38 mouse cellular contexts compared by ENCODE assay signal in the genomic region with DNA sequence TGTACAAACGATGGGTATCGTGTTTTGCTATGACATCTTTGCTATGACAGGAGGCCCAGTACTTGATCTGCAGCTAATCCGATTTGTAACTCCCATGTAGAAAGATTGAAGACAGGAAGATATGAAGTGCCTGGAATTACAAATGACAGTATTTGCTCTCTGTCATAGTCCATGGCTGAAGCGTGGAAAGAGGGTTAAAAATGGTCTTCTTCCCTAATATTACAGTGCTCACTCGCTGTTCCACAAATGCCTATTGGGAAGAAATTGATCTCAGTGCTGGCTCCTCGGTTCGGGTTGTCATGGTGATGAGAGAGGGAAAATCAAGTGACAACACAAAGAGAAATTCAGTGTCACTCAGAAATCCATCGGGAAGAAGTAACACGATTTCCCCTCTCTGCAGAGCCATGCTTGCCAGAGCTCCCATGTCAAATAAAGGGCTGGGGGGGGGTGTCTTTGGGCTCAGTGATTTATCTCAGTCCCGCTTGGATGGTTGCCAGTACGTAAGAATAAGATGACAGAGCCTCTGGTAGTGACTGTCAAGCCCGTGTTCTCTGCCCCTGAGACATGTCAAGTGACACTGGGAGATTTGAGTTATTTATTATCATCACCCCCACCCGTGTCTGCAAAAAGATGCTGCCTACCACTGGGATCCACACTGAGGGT. TPM values are rescaled to one million over a fixed set of nuclear protein-coding genes. Genes with fewer than 3 reads are reported as not detected.
DNase-seq lines count a peak whose midpoint lies in the region; ATAC-seq lines count a peak whose summit lies in the region.
"Had no signal": no experiment of that assay in that cellular context is flagged by ENCODE, and none has a peak within 500 bp of the region (broad histone marks: within the 10 kb centered on the region; RNA-seq: fewer than 3 reads in every experiment).

No protein-coding gene starts in this region.

- H3K4me2 ChIP-seq in forebrain, embryonic 16.5 days (ENCODE audit: low read length) = no peak overlapping the region
- no peak overlapping the region for H3K4me2 ChIP-seq in forebrain, embryonic 15.5 days (replicated peaks)
- no peak overlapping the region for H3K4me2 ChIP-seq in midbrain, embryonic 13.5 days (replicated peaks)
- no peak overlapping the region for H3K4me2 ChIP-seq in hindbrain, embryonic 14.5 days (replicated peaks)
- H3K4me2 ChIP-seq in midbrain, embryonic 16.5 days (ENCODE audit: low read length) = no peak overlapping the region
- H3K4me2 ChIP-seq: embryonic facial prominence, embryonic 12.5 days; limb, embryonic 12.5 days; liver, embryonic 15.5 days; lung, embryonic 15.5 days; neural tube, embryonic 15.5 days had no signal

- ATAC-seq in forebrain, embryonic 16.5 days = peak; percentile 54
- ATAC-seq in forebrain, embryonic 15.5 days (replicated peaks) = no peak
- peak; percentile 53; the same call in 1 of the 2 replicates for ATAC-seq in midbrain, embryonic 13.5 days
- ATAC-seq in hindbrain, embryonic 14.5 days (ENCODE audit: low FRiP score) = peak; percentile 51; the same call in 1 of the 2 replicates
- peak; percentile 80 for ATAC-seq in midbrain, embryonic 16.5 days
- ATAC-seq: intestine, postnatal 0 days; Patski had no signal

- H3K4me3 ChIP-seq in forebrain, embryonic 16.5 days (replicated peaks; ENCODE audit: low read length) = no peak overlapping the region
- H3K4me3 ChIP-seq in forebrain, embryonic 15.5 days = no peak overlapping the region
- no peak overlapping the region for H3K4me3 ChIP-seq in midbrain, embryonic 13.5 days (replicated peaks)
- no peak overlapping the region for H3K4me3 ChIP-seq in midbrain, embryonic 10.5 days
- no peak overlapping the region for H3K4me3 ChIP-seq in hindbrain, embryonic 14.5 days (replicated peaks; ENCODE audit: low read length)
- H3K4me3 ChIP-seq in midbrain, embryonic 16.5 days (ENCODE audit: low read depth, low read length) = no peak overlapping the region
- H3K4me3 ChIP-seq: embryonic facial prominence, embryonic 12.5 days; left cerebral cortex, adult 2 months; limb, embryonic 12.5 days; liver, embryonic 15.5 days; lung, embryonic 15.5 days; neural tube, embryonic 15.5 days had no signal

- 58% methylated on average over 13 of the region's 13 CpGs for WGBS in forebrain, embryonic 16.5 days
- WGBS in forebrain, embryonic 15.5 days = 70% methylated on average over 13 of the region's 13 CpGs
- WGBS in midbrain, embryonic 13.5 days = 64% methylated on average over 13 of the region's 13 CpGs
- WGBS in midbrain, embryonic 10.5 days = 81% methylated on average over 13 of the region's 13 CpGs
- WGBS in hindbrain, embryonic 14.5 days = 57% methylated on average over 13 of the region's 13 CpGs
- WGBS in midbrain, embryonic 16.5 days = 45% methylated on average over 13 of the region's 13 CpGs

- no peak overlapping the region for H3K27ac ChIP-seq in forebrain, embryonic 16.5 days (ENCODE audit: low read length)
- no peak overlapping the region for H3K27ac ChIP-seq in forebrain, embryonic 15.5 days (replicated peaks)
- H3K27ac ChIP-seq in midbrain, embryonic 13.5 days = no peak overlapping the region
- H3K27ac ChIP-seq in midbrain, embryonic 10.5 days (replicated peaks) = no peak overlapping the region
- no peak overlapping the region for H3K27ac ChIP-seq in hindbrain, embryonic 14.5 days
- H3K27ac ChIP-seq in midbrain, embryonic 16.5 days (ENCODE audit: low read length) = peak overlapping the region; percentile 33
- H3K27ac ChIP-seq: embryonic facial prominence, embryonic 12.5 days; left cerebral cortex, adult 2 months; limb, embryonic 12.5 days; liver, embryonic 15.5 days; lung, embryonic 15.5 days; macrophage; neural tube, embryonic 15.5 days; stomach, postnatal 0 days had no signal

- no peaks in the 10 kb centered on the region for H3K36me3 ChIP-seq in forebrain, embryonic 16.5 days (ENCODE audit: control insufficient read depth, insufficient read depth)
- no peaks in the 10 kb centered on the region for H3K36me3 ChIP-seq in forebrain, embryonic 15.5 days
- H3K36me3 ChIP-seq in midbrain, embryonic 13.5 days = no peaks in the 10 kb centered on the region
- H3K36me3 ChIP-seq in midbrain, embryonic 10.5 days = no peaks in the 10 kb centered on the region
- no peaks in the 10 kb centered on the region for H3K36me3 ChIP-seq in hindbrain, embryonic 14.5 days (replicated peaks; ENCODE audit: control insufficient read depth, insufficient read depth)
- H3K36me3 ChIP-seq in midbrain, embryonic 16.5 days (ENCODE audit: control insufficient read depth, insufficient read depth, low read length) = no peaks in the 10 kb centered on the region
- H3K36me3 ChIP-seq: embryonic facial prominence, embryonic 12.5 days; limb, embryonic 12.5 days; liver, embryonic 15.5 days; lung, embryonic 15.5 days; neural tube, embryonic 15.5 days had no signal

- H3K4me1 ChIP-seq in forebrain, embryonic 16.5 days (replicated peaks; ENCODE audit: control insufficient read depth, insufficient read depth, low read length) = no peaks in the 10 kb centered on the region
- no peaks in the 10 kb centered on the region for H3K4me1 ChIP-seq in forebrain, embryonic 15.5 days
- H3K4me1 ChIP-seq in midbrain, embryonic 13.5 days (replicated peaks) = 0 out of 2 replicates have a peak, but pooled peaks cover 3% of the 10 kb centered on the region
- H3K4me1 ChIP-seq in midbrain, embryonic 10.5 days = no peaks in the 10 kb centered on the region
- H3K4me1 ChIP-seq in hindbrain, embryonic 14.5 days (replicated peaks; ENCODE audit: control insufficient read depth, insufficient read depth, low read length) = 0 out of 2 replicates have a peak, but pooled peaks cover 4% of the 10 kb centered on the region
- 0 out of 2 replicates have a peak, but pooled peaks cover 5% of the 10 kb centered on the region for H3K4me1 ChIP-seq in midbrain, embryonic 16.5 days (ENCODE audit: control insufficient read depth, insufficient read depth, low read length)
- H3K4me1 ChIP-seq: embryonic facial prominence, embryonic 12.5 days; limb, embryonic 12.5 days; liver, embryonic 15.5 days; neural tube, embryonic 15.5 days had no signal

- H3K9me3 ChIP-seq in forebrain, embryonic 16.5 days (ENCODE audit: control insufficient read depth, low read length) = no peaks in the 10 kb centered on the region
- no peaks in the 10 kb centered on the region for H3K9me3 ChIP-seq in forebrain, embryonic 15.5 days
- H3K9me3 ChIP-seq in midbrain, embryonic 13.5 days = no peaks in the 10 kb centered on the region
- no peaks in the 10 kb centered on the region for H3K9me3 ChIP-seq in midbrain, embryonic 10.5 days (replicated peaks)
- no peaks in the 10 kb centered on the region for H3K9me3 ChIP-seq in hindbrain, embryonic 14.5 days (ENCODE audit: control insufficient read depth, low read length)
- H3K9me3 ChIP-seq in midbrain, embryonic 16.5 days (replicated peaks; ENCODE audit: control insufficient read depth, low read length, poor library complexity, severe bottlenecking) = no peaks in the 10 kb centered on the region
- H3K9me3 ChIP-seq: embryonic facial prominence, embryonic 12.5 days; limb, embryonic 12.5 days; liver, embryonic 15.5 days; lung, embryonic 15.5 days; neural tube, embryonic 15.5 days had no signal

- no peak overlapping the region for H3K9ac ChIP-seq in forebrain, embryonic 16.5 days (replicated peaks; ENCODE audit: low read depth, low read length)
- no peak overlapping the region for H3K9ac ChIP-seq in forebrain, embryonic 15.5 days (replicated peaks)
- no peak overlapping the region for H3K9ac ChIP-seq in midbrain, embryonic 13.5 days (replicated peaks)
- no peak overlapping the region for H3K9ac ChIP-seq in hindbrain, embryonic 14.5 days
- no peak overlapping the region for H3K9ac ChIP-seq in midbrain, embryonic 16.5 days (ENCODE audit: low read depth, low read length)
- H3K9ac ChIP-seq: embryonic facial prominence, embryonic 12.5 days; limb, embryonic 12.5 days; liver, embryonic 15.5 days; lung, embryonic 15.5 days; neural tube, embryonic 15.5 days had no signal

- DNase-seq in midbrain, embryonic 10.5 days (ENCODE audit: low spot score) = no peak
- peak; percentile 26 for DNase-seq in hindbrain, embryonic 14.5 days (ENCODE audit: low spot score)
- no peak for DNase-seq in lung, postnatal 25 days (ENCODE audit: low spot score)
- DNase-seq in left cerebral cortex, adult 18-20 months (ENCODE audit: low spot score in 2 of 2) = no peak
- DNase-seq: adrenal gland, postnatal 10 days; cerebellum, adult 11-12 months; cerebellum, adult 9-11 months; embryo, embryonic 11 days; gastrocnemius, postnatal 10 days; heart, postnatal 14 days; kidney, postnatal 14 days; right cerebral cortex, postnatal 4 days; thymus, adult 18-20 months; thymus, postnatal 25 days had no signal

- no peaks in the 10 kb centered on the region for H3K27me3 ChIP-seq in forebrain, embryonic 16.5 days (replicated peaks; ENCODE audit: control insufficient read depth, insufficient read depth, low read length)
- H3K27me3 ChIP-seq in forebrain, embryonic 15.5 days = no peaks in the 10 kb centered on the region
- H3K27me3 ChIP-seq in midbrain, embryonic 13.5 days = peaks cover 15% of the 10 kb centered on the region
- peaks cover 80% of the 10 kb centered on the region for H3K27me3 ChIP-seq in midbrain, embryonic 10.5 days (ENCODE audit: low read depth, poor library complexity, severe bottlenecking)
- H3K27me3 ChIP-seq in hindbrain, embryonic 14.5 days (ENCODE audit: control insufficient read depth, insufficient read depth, low read length) = no peaks in the 10 kb centered on the region
- H3K27me3 ChIP-seq in midbrain, embryonic 16.5 days (ENCODE audit: control insufficient read depth, insufficient read depth, low read depth, low read length) = no peaks in the 10 kb centered on the region; the same call in 1 of the 2 replicates
- H3K27me3 ChIP-seq: liver, embryonic 15.5 days; lung, embryonic 15.5 days had no signal

RNA-seq across cellular contexts. Expression of a gene that starts 12.0 kb away (rescaled TPM):
- polyA plus RNA-seq in forebrain, embryonic 16.5 days (2015; fragmentation: Nextera tagmentation; extraction: Ambion mirVana) = not detected in 2 replicates
- not detected in 2 replicates for polyA plus RNA-seq in forebrain, embryonic 15.5 days (2015; fragmentation: Nextera tagmentation; extraction: Ambion mirVana)
- polyA plus RNA-seq in midbrain, embryonic 13.5 days (2015; fragmentation: Nextera tagmentation; extraction: Ambion mirVana) = 0.27 and 0.35 TPM in 2 replicates
- polyA plus RNA-seq in midbrain, embryonic 10.5 days (2016; fragmentation: Nextera tagmentation; extraction: Ambion mirVana) = 0.68 and 1.1 TPM in 2 replicates
- polyA plus RNA-seq in hindbrain, embryonic 14.5 days (2014; fragmentation: Nextera tagmentation; extraction: Ambion mirVana) = not detected in 2 replicates
- 0.24 TPM in 1 of 2 replicates, not detected in the other for polyA plus RNA-seq in midbrain, embryonic 16.5 days (2015; fragmentation: Nextera tagmentation; extraction: Ambion mirVana)
- total RNA-seq in left cerebral cortex, adult 18-20 months (2021) = not detected
- total RNA-seq: adrenal gland, postnatal 10 days; granulocyte monocyte progenitor cell, adult 5-6 weeks; heart, postnatal 14 days; layer of hippocampus, adult 18-20 months; layer of hippocampus, postnatal 10 days; left cerebral cortex, adult 2 months; left cerebral cortex, postnatal 25 days; megakaryocyte-erythroid progenitor cell, adult 5-6 weeks; MEL had no signal
- polyA plus RNA-seq: embryonic facial prominence, embryonic 12.5 days; heart, embryonic 14.5 days; intestine, postnatal 0 days; kidney, embryonic 14.5 days; limb, embryonic 12.5 days; liver, embryonic 15.5 days; lung, embryonic 15.5 days; macrophage; spleen, adult 2 months; stomach, postnatal 0 days had no signal

RNA-seq across cellular contexts. Expression of a gene that starts 30.5 kb away (rescaled TPM):
- polyA plus RNA-seq in forebrain, embryonic 16.5 days (2015; fragmentation: Nextera tagmentation; extraction: Ambion mirVana) = 0.89 and 1.3 TPM in 2 replicates
- polyA plus RNA-seq in forebrain, embryonic 15.5 days (2015; fragmentation: Nextera tagmentation; extraction: Ambion mirVana) = 0.70 and 2.0 TPM in 2 replicates
- 0.11 and 0.18 TPM in 2 replicates for polyA plus RNA-seq in midbrain, embryonic 13.5 days (2015; fragmentation: Nextera tagmentation; extraction: Ambion mirVana)
- 0.11 and 0.15 TPM in 2 replicates for polyA plus RNA-seq in midbrain, embryonic 10.5 days (2016; fragmentation: Nextera tagmentation; extraction: Ambion mirVana)
- 0.83 and 1.2 TPM in 2 replicates for polyA plus RNA-seq in hindbrain, embryonic 14.5 days (2014; fragmentation: Nextera tagmentation; extraction: Ambion mirVana)
- polyA plus RNA-seq in midbrain, embryonic 16.5 days (2015; fragmentation: Nextera tagmentation; extraction: Ambion mirVana) = 0.72 and 0.85 TPM in 2 replicates
- under 1 TPM; 0.12 to 0.23 TPM for total RNA-seq in left cerebral cortex, adult 18-20 months (2021)
- total RNA-seq: granulocyte monocyte progenitor cell, adult 5-6 weeks; heart, postnatal 14 days; megakaryocyte-erythroid progenitor cell, adult 5-6 weeks; MEL had no signal
- polyA plus RNA-seq: heart, embryonic 14.5 days; limb, embryonic 12.5 days; macrophage had no signal

RNA-seq across cellular contexts. Expression of a gene that starts 55.8 kb away (rescaled TPM):
- polyA plus RNA-seq in forebrain, embryonic 16.5 days (2015; fragmentation: Nextera tagmentation; extraction: Ambion mirVana) = 0.32 TPM in 1 of 2 replicates, not detected in the other
- not detected in 2 replicates for polyA plus RNA-seq in forebrain, embryonic 15.5 days (2015; fragmentation: Nextera tagmentation; extraction: Ambion mirVana)
- polyA plus RNA-seq in midbrain, embryonic 13.5 days (2015; fragmentation: Nextera tagmentation; extraction: Ambion mirVana) = not detected in 2 replicates
- 0.20 and 0.22 TPM in 2 replicates for polyA plus RNA-seq in midbrain, embryonic 10.5 days (2016; fragmentation: Nextera tagmentation; extraction: Ambion mirVana)
- not detected in 2 replicates for polyA plus RNA-seq in hindbrain, embryonic 14.5 days (2014; fragmentation: Nextera tagmentation; extraction: Ambion mirVana)
- 0.27 TPM in 1 of 2 replicates, not detected in the other for polyA plus RNA-seq in midbrain, embryonic 16.5 days (2015; fragmentation: Nextera tagmentation; extraction: Ambion mirVana)
- not detected for total RNA-seq in left cerebral cortex, adult 18-20 months (2021)
- total RNA-seq: adrenal gland, postnatal 10 days; gastrocnemius, postnatal 10 days; heart, postnatal 14 days; layer of hippocampus, adult 18-20 months; layer of hippocampus, postnatal 10 days; left cerebral cortex, adult 2 months; left cerebral cortex, postnatal 25 days; liver, adult 2 months; megakaryocyte-erythroid progenitor cell, adult 5-6 weeks; MEL had no signal
- polyA plus RNA-seq: kidney, embryonic 14.5 days; liver, adult 2 months; liver, embryonic 15.5 days; lung, embryonic 15.5 days; macrophage; neural tube, embryonic 15.5 days; spleen, adult 2 months had no signal
